Mouse (Mus musculus) kidney, postnatal 10 days (tissue): ENCODE measurements around the gene Erbb3.
A peak's percentile ranks its signal among the peaks of the same experiment; 100 is the strongest.

ENCODE experiments used
- DNase-seq: peaks from one replicate; pipeline ENCODE4 v3.0.0; 2021; ENCODE audit warnings: mixed read lengths

Erbb3 gene

GRCm38 (mm10) chr10:128606483-128606882 is 17.0 kb upstream of the Erbb3 start:
- no peak for DNase-seq

- no peak for DNase-seq
Measured at GRCm38 (mm10) chr10:128602470-128603128, 13.1 kb upstream of the Erbb3 start.

- DNase-seq, result no peak
Measured at GRCm38 (mm10) chr10:128601499-128601898, 12.0 kb upstream of the Erbb3 start.

GRCm38 (mm10) chr10:128598476-128598875 is 9.0 kb upstream of the Erbb3 start:
- DNase-seq, result no peak

GRCm38 (mm10) chr10:128592797-128593196 is 3.3 kb upstream of the Erbb3 start:
- DNase-seq, result no peak

- no peak for DNase-seq
Measured at GRCm38 (mm10) chr10:128591436-128591835, 2.0 kb upstream of the Erbb3 start.

DNA sequence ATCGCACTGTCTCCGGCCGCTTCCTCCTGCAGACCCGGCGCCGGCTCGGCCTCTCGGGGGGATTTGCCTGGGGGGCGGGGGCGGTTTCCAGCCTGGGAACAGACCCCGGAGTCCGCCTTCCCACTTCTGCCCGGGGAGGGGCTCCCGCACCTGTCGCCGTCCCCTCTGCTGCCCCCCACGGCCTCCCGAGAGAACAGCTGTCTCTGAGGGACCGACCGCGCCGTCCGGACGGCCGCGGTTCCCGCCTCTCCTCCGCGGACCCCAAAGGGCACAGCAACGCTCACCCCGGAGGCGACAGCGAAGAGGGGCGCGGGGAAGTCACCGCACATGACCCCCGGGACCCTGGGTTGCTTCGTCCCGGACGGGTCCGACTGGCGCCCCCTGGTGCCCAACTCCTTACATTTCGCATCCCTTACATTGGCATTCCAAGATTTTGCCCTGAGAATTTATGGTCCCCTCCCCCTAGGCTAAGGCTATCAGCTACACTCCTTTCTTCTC is 790 bp upstream of the Erbb3 start:
- peak; percentile 84 for DNase-seq

GRCm38 (mm10) chr10:128588775-128589463 is 533 bp downstream of the Erbb3 start:
- peak; percentile 54 for DNase-seq

DNA sequence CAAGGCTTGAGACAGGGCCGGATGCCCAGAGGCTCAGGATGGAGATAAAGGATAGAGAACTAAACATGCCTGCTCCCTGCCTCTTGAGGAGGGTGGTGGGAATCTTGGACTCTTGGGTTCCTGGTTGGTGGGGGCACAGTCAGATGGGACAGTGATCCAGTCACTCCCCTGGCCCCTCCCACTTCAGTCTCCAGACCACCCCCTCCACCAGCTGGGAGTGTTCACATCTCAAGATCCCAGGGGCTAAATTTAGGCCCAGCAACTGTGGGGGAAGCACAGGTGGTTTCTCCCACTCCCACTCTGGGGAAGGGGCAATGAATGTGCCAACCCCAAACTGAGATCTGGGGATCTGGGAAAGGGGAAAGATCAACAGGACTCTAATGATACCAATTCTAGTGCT is 1.3 kb downstream of the Erbb3 start:
- DNase-seq, result no peak

DNA sequence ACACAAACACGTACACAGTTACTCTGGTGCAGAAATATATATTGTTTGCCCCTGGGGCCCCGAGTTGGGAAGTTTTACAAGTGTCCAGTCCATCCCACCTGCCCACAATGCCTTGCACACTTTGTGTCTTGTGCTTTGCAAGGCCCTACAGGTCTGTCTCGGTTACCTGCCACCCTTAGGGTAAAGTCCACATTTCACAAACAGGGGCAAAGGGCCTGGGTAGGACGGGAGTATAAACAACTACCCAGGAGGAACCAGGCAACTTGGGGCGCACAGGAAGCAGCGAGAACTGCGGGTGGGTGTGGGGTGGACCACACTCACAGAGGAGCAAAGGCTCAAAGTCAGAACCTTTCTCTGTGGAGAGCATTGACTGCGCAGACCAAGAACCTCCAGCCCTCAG is 1.8 kb downstream of the Erbb3 start:
- DNase-seq, result peak; percentile 67

- no peak for DNase-seq
Measured at GRCm38 (mm10) chr10:128587120-128587519, 2.3 kb downstream of the Erbb3 start.

DNA sequence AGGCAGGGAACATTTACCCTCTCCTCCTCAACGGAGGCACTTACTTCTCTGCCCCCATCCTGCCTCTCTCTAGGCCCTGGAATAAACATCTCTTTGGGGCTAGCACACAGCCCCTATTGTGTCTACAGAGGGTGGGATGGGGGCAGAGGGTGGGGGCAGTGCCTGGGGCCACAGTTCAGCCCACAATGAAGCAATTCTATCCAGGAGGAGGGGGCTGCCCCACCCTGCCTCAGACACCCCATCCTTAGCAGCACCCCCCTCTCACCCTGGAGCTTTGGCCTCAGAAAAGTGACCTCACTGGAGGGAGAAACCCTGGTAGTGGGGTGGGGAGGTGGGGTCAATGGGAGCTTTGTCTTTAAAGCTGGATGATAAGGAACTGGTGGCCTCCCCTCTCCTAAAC is 2.9 kb downstream of the Erbb3 start:
- no peak for DNase-seq

GRCm38 (mm10) chr10:128584386-128584785 is 5.1 kb downstream of the Erbb3 start:
- peak; percentile 68 for DNase-seq

DNA sequence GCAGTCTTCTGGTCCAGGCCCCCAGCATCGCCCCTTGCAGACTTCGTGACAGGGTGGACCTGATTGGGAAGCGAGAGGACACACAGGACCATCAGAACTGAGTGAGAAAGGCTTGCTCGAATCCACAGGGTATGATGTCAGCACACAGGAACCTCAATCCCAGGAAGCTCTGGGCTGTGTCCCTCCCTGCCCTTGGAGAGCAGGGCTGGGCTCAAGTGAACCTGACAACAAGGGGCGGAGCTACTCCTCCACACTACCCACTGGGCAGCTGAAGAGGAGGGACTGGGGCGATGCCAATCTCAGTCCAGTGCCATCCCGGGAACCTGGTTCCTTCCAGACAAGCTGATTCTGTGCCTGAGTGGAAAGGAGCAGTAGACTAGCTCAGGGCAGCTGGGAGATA is 5.8 kb downstream of the Erbb3 start:
- DNase-seq, result peak; percentile 79

DNA sequence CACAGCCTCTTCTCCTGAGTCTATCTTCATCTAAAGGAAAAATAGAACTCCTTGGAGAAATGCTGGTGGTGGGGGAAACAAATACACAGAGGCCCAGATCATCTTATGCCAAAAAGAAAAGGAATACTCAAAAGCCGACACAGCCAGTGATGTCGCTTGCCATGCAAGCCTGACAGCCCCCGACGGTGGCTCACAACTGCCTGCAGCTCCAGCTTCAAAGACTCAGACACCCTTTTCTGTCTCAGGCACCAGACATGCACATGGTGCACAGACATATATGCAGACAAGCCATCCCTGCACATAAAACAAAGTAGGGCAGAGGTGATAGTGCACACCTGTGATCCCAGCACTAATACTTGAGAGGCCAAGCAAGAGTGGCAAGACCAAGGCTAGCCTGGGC is 9.7 kb downstream of the Erbb3 start:
- DNase-seq, result no peak

DNA sequence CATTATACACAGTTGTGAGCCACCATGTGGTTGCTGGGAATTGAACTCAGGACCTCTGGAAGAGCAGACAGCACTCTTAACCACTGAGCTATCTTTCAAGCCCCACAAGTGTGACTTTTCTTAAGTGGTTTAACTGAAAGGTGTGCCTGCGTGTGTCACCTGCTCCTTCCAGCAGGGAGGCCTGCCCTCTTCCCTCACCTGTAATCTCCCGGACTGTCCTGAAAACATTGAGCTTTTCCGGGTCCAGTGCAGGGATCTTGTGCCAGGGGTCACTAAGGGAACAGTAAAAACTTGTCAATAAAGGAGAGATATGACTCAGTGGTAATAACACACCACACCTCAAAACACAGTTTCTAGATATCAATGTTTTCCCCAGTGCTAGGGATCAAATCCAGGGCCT is 10.2 kb downstream of the Erbb3 start:
- DNase-seq, result no peak

GRCm38 (mm10) chr10:128578330-128578729 is 11.1 kb downstream of the Erbb3 start:
- no peak for DNase-seq

- no peak for DNase-seq
Measured at GRCm38 (mm10) chr10:128575063-128575462, 14.4 kb downstream of the Erbb3 start.

DNA sequence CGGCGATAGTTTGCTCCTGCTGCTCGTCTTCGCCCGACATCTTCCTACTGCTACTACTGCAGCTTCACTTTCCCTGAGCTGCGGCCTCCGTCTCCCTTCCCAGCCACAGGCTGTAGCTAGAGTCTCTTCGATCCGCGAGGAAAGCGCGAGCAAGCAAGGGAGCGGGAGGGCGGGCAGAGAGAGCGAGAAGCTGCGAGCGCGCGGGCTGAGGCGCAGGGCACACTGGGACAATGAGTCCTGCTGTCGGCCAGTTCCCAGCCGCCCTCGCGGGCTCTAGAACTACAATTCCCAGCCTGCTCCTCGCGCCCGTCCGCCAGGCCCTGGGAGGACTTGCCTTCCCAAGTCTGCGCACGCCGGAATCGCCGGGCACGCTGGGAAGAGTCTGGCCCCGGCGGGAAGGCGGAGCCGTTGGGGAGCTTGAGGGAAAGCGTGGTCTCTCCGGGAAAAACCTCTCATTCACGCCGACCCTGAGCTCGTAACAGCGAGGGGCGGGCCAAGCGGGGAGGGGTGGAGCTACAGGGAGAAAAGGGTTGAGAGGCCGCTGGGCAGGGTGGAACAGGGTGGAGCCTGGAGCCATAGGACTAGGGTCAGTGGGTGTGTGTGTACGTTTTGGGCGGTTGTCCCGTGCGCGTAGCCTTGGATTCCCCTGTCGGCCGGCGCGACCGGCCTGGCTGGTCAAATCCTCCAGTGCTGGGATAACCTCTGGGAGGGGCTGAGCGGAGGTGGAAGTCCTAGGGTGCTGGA is 23.5 kb downstream of the Erbb3 start, which contains the start of gene Pa2g4:
Gene Pa2g4 (minus strand): TSS at position 200 of the 744 bp plus-strand sequence.
- peak; percentile 99 for DNase-seq

DNA sequence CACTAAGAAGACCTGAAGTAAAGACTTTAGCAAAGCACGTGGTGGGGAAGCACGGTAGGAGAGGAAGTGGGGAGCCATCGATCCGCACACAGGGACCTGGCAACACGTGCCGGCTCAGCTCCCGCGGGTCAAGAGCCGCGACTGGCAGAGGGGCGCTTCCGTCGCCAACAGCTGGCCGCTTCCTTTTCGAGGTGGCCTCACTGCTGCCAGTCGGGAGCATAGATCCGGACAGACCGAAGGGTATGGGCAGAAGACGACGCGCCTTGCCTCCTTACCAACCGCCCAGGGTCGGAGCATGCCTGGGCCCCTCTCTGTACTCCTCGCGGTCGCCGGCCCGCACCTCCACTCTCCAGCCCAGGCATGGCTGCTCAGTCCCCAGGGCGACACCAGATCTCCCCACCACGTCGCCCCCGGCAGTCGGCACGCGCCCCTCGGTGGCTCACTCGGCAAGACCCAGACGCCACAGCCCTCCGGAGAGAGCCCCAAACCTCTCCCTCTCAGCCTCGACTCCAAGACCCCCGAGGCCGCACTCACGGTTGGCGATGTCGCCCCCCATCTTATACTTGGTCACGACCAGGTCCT is 24.2 kb downstream of the Erbb3 start:
- DNase-seq, result no peak

- DNase-seq, result no peak
Measured at GRCm38 (mm10) chr10:128563544-128563943, 25.9 kb downstream of the Erbb3 start.

DNA sequence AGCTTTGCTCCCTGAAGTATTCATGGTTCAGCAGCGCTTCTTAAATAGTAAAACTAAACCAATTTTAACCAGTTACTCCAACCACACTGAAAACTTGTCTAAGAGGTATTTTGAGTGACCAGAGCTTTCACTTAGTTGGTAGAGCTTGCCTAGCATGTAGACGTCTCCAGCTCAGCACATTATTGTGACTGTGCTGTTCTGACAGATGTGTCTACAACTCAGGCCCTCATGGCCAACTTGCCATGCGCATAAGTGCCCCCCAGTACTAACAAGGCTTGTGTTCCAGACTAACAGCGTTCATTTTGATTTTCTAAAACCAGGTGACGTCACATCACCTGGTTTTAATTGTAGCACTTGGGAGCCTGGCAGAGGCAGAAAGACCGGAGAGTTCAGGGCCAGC is 32.5 kb downstream of the Erbb3 start:
- DNase-seq, result no peak

GRCm38 (mm10) chr10:128556286-128556685 is 33.2 kb downstream of the Erbb3 start:
- no peak for DNase-seq
